Mouse (Mus musculus): ENCODE measurements at regions not wholly inside any gene's neighbourhood (a gene's known extent, or its start where the extent isn't known, plus 50 kb on each side); places are given as distances from the start of the nearest gene placed in this dataset.

DNA sequence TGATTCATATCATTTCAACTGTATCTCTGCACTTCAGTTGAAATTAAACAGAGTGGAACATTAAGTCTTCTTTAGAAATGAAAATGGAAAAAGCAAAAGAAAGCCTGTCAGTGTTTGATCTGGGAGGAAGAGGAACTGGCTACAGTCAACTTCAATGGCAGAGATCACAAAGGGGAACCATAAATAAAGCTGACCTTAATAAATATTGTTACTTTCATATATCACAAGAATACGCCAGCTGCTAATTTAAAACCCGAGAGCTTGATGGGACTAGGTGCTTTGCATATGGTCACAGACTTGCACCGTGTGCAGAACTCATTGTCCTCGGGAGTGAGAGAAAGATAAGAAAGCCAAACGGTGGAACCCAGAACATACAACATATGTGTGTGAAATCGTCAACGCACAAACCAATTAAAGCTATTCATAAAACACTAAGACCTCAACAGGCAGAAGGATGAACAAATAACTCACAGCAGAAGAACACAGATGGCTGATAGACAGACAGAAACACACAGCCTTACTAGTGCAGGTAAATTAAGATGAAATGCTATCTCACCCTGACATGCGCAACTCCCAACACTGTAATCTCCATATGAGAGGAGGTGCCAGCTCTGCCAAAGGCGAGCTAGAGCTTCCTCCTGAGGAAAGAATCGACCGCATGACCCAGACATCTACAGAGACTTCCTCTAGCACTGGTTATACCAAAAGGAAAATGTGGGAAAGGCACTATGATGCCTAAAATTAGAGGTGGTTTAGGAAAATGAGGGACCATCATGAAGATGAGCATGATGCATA, 189.9 kb downstream of the Hlx start:
- Histone ChIP-seq H3K4me3 (replicated peaks; ENCODE audit: control insufficient read depth, low read depth, low read length) (no peak overlapping the region), H3K4me1 (ENCODE audit: control insufficient read depth, insufficient read depth, low read length) (no peaks in the 10 kb centered on the region; the same call in 1 of the 2 replicates), H3K27ac (ENCODE audit: control insufficient read depth, insufficient read depth, low read depth, low read length, poor library complexity) (no peak overlapping the region; the same call in 1 of the 2 replicates)
- no peak for TF ChIP-seq CTCF (IDR thresholded peaks at IDR 0.05; ENCODE audit: control insufficient read depth, insufficient read depth, low read length)
- TF ChIP-seq POLR2A (IDR thresholded peaks at IDR 0.05; ENCODE audit: borderline replicate concordance, control insufficient read depth, low read depth, low read length): no peak
- WGBS: 33% methylated on average over 11 of the region's 11 CpGs

DNA sequence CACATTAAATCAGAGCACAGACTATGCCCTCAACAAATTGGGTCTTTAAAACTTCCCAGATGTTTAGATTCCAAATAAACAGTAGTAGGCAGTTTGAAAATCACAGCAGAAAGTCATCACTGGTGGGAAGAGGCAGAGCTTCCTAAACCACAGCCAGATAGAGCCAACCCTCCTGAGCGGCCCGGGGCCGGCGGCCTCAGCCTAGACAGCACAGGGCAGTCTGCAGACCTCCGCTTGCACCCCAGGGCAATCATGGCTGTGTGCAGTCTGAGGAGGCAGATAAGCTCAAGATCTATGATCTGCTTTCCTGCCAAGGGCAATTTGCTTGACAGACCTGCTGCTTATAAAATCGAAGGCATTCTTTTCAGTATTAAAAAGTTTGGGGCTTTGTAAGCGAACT, 192.6 kb downstream of the Hlx start:
- TF ChIP-seq CTCF (IDR thresholded peaks at IDR 0.05; ENCODE audit: control insufficient read depth, insufficient read depth, low read length) (no peak), POLR2A (IDR thresholded peaks at IDR 0.05; ENCODE audit: borderline replicate concordance, control insufficient read depth, low read depth, low read length) (no peak)
- 31% methylated on average over 7 of the region's 7 CpGs for WGBS
- H3K27ac ChIP-seq (ENCODE audit: control insufficient read depth, insufficient read depth, low read depth, low read length, poor library complexity): no peak overlapping the region
- no peak overlapping the region for H3K4me3 ChIP-seq (replicated peaks; ENCODE audit: control insufficient read depth, low read depth, low read length)
- H3K4me1 ChIP-seq (ENCODE audit: control insufficient read depth, insufficient read depth, low read length): peaks cover 6% of the 10 kb centered on the region

DNA sequence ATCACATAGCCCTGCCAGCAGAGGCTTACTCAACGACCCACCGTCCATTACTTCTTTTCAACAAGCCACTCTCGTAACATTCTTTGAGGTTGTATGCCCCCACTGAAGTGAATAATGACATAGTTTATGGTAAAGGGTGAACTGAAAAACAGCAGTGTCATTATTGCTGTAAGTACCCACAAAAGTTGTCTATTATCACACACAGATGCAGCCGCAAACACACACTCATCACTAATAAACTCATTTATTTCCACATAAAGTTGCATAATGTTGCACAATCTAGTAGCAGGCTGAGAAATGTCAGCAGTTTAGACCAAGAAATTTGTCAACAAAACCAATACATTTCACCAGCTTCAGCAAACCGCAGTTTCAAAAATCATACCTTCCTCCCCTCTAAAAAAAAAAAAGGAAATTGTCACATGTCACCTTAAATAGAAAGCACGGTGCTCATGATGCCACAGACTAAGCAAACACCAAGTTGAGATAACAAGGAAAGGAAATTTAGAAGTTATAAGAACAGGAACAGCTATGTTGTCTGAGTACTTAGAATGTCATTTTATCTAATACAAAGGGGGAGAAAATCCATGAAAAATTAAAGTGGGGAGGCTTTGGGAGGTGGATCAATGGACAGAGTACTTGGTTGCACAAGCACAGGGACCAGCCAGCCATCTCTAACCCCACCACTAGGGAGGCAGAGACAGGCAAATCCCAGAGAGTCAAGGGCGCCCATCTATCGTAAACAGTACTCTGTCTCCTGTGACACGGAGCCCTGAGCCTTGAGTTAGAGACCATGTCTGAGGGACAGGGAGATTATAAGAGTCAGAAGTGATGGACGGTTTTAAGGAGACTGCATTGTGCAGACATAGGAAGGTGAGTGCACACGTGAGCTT, 195.9 kb downstream of the Hlx start:
- Histone ChIP-seq H3K27ac (ENCODE audit: control insufficient read depth, insufficient read depth, low read depth, low read length, poor library complexity) (peak overlapping the region; percentile 78), H3K4me3 (replicated peaks; ENCODE audit: control insufficient read depth, low read depth, low read length) (no peak overlapping the region), H3K4me1 (ENCODE audit: control insufficient read depth, insufficient read depth, low read length) (peaks cover 6% of the 10 kb centered on the region)
- WGBS: 33% methylated on average over 11 of the region's 11 CpGs
- TF ChIP-seq CTCF (IDR thresholded peaks at IDR 0.05; ENCODE audit: control insufficient read depth, insufficient read depth, low read length) (no peak), POLR2A (IDR thresholded peaks at IDR 0.05; ENCODE audit: borderline replicate concordance, control insufficient read depth, low read depth, low read length) (no peak)

DNA sequence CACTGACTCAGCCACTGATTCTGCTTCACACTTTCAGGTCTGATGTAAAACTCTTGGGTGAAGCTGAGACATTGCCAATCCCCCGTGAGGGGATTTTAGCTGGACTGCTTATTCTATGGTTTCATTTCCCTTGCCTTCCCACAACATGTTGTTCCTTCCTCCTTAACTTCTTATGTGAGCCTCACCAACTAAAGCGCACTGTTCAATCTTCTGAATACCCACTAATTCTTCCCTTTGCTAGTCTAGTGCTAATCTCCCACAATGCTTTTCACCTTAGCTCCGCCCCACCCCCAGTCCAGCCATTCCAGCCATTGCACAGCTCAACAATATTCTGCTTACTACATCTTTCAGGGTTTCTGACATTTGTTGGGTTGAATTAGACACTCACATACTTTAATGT, 196.7 kb downstream of the Hlx start:
- peak overlapping the region; percentile 27; the same call in 1 of the 2 replicates for H3K27ac ChIP-seq (ENCODE audit: control insufficient read depth, insufficient read depth, low read depth, low read length, poor library complexity)
- no peak for TF ChIP-seq POLR2A (IDR thresholded peaks at IDR 0.05; ENCODE audit: borderline replicate concordance, control insufficient read depth, low read depth, low read length)
- no peak for TF ChIP-seq CTCF (IDR thresholded peaks at IDR 0.05; ENCODE audit: control insufficient read depth, insufficient read depth, low read length)

DNA sequence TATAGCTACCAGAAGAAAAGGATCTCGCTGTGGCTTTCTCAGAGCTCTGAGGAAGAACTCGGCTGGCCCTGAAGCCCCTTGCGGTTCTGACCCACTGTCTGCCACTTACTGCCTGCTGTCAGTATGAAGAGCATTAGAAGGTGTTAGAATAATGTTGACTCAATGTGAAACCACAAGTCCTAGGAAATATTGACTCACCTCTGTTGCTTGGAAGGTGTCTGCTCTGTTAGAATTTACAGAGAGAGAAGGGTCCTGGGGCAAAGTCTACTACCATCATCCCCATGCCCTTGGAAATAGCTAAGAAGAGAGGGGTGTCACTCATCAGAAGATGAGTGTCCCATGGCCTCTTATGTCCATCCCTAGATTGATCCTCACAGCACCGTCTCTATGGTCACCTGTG, 197.9 kb downstream of the Hlx start:
- peaks cover 6% of the 10 kb centered on the region for H3K4me1 ChIP-seq (ENCODE audit: control insufficient read depth, insufficient read depth, low read length)
- H3K27ac ChIP-seq (ENCODE audit: control insufficient read depth, insufficient read depth, low read depth, low read length, poor library complexity): no peak overlapping the region
- 74% methylated on average over 4 of the region's 4 CpGs for WGBS
- no peak overlapping the region for H3K4me3 ChIP-seq (replicated peaks; ENCODE audit: control insufficient read depth, low read depth, low read length)
- no peak for TF ChIP-seq POLR2A (IDR thresholded peaks at IDR 0.05; ENCODE audit: borderline replicate concordance, control insufficient read depth, low read depth, low read length)

More for the DNA sequence above, 196.7 kb downstream of the Hlx start:
- Histone ChIP-seq H3K4me3 (replicated peaks; ENCODE audit: control insufficient read depth, low read depth, low read length) (no peak overlapping the region), H3K4me1 (ENCODE audit: control insufficient read depth, insufficient read depth, low read length) (peaks cover 6% of the 10 kb centered on the region)
- 46% methylated on average over 3 of the region's 3 CpGs for WGBS

DNA sequence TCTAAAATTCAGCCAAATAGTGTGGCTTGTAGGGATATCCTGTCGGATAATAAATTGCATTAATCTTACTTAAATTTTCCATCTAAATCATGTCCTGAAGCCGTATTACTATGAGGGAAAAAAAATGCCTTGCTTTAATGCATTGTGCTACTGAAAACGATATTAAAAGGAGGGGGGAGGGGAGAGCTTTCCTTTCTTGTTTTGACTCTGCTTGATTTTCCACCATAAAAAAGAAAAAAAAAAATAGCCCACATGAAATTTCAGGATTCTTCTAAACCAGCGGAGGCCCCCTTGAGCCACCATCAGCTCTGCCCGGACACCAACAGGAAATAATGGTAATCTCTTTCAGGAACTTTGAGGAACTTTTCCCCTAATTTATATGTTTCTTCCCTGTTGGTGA, 198.5 kb downstream of the Hlx start:
- WGBS: 48% methylated on average over 5 of the region's 5 CpGs
- Histone ChIP-seq H3K27ac (ENCODE audit: control insufficient read depth, insufficient read depth, low read depth, low read length, poor library complexity) (no peak overlapping the region), H3K4me3 (replicated peaks; ENCODE audit: control insufficient read depth, low read depth, low read length) (no peak overlapping the region), H3K4me1 (ENCODE audit: control insufficient read depth, insufficient read depth, low read length) (peaks cover 6% of the 10 kb centered on the region)
- TF ChIP-seq CTCF (IDR thresholded peaks at IDR 0.05; ENCODE audit: control insufficient read depth, insufficient read depth, low read length) (no peak), POLR2A (IDR thresholded peaks at IDR 0.05; ENCODE audit: borderline replicate concordance, control insufficient read depth, low read depth, low read length) (no peak)

DNA sequence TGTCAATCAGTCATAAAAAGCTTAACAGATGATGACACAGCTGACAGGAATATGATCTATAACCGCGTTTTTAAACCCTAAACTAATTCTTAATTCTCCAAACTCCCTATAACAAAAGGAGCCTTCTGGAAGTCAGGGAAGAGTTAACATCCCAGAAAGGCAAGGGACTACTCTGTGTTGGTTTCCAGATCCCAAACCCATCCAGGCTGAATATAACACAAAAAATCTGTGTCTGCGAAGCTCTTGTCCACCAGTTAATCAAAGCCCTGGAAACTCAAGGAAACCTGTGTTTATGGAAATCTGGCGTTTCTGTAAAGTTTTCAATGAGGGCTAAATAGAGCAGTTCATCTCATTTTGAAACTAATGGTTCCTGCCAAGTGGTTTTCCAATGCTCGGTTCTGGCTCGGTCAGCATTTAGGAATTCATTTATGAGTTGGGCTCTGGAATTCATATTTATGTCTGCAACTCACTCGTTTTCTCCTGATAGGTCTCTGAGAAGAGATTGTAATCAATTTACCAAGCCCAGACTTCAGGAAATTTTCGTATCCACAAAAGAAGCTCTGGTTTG, 199.8 kb downstream of the Hlx start:
- WGBS: 80% methylated on average over 8 of the region's 8 CpGs
- no peak overlapping the region for H3K4me3 ChIP-seq (replicated peaks; ENCODE audit: control insufficient read depth, low read depth, low read length)
- TF ChIP-seq CTCF (IDR thresholded peaks at IDR 0.05; ENCODE audit: control insufficient read depth, insufficient read depth, low read length) (no peak), POLR2A (IDR thresholded peaks at IDR 0.05; ENCODE audit: borderline replicate concordance, control insufficient read depth, low read depth, low read length) (no peak)
- H3K4me1 ChIP-seq (ENCODE audit: control insufficient read depth, insufficient read depth, low read length): peaks cover 6% of the 10 kb centered on the region
- H3K27ac ChIP-seq (ENCODE audit: control insufficient read depth, insufficient read depth, low read depth, low read length, poor library complexity): no peak overlapping the region

Measured in bone marrow, adult 2 months (tissue).